Mouse (Mus musculus): Measurements from ENCODE around the gene Gipc1. TPM values are rescaled to one million over a fixed set of nuclear protein-coding genes. Genes with fewer than 3 reads are reported as not detected.
A peak's percentile ranks its signal among the peaks of the same experiment; 100 is the strongest.

The Gipc1 gene
- polyA plus RNA-seq, 1 experiment = 17.3 TPM

DNA sequence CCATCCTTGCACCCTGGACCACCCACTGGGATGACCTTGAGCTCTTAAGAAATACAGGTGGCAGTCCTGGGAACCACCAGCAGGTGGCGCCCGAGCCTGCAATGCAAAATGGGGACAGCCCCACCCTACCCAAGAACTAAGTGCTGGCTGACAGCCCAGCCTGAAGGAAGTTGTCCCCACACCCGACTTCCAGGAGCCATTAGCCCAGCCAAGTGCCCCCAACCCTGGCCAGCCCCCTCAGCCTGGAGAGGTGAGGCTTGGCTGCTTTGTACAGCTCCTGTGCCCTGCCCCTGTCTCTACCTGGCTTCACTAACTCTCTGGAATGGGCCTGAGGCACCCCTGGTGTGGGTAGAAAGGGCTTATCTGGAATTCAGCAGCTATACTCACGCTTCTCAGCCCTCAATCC lies 9.9 kb downstream of the Gipc1 start:
- peaks cover 2% of the 10 kb centered on the region; the same call in 1 of the 2 replicates for H3K4me1 ChIP-seq (ENCODE audit: control insufficient read depth, insufficient read depth, low read length)
- 5% methylated on average over 4 of the region's 4 CpGs for WGBS
- TF ChIP-seq POLR2A (IDR thresholded peaks at IDR 0.05; ENCODE audit: borderline replicate concordance, control insufficient read depth, low read depth, low read length) (no peak), CTCF (IDR thresholded peaks at IDR 0.05; ENCODE audit: control insufficient read depth, insufficient read depth, low read length) (peak; percentile 94)
- H3K27ac ChIP-seq (ENCODE audit: control insufficient read depth, insufficient read depth, low read depth, low read length, poor library complexity) = no peak overlapping the region
- H3K4me3 ChIP-seq (replicated peaks; ENCODE audit: control insufficient read depth, low read depth, low read length) = no peak overlapping the region

DNA sequence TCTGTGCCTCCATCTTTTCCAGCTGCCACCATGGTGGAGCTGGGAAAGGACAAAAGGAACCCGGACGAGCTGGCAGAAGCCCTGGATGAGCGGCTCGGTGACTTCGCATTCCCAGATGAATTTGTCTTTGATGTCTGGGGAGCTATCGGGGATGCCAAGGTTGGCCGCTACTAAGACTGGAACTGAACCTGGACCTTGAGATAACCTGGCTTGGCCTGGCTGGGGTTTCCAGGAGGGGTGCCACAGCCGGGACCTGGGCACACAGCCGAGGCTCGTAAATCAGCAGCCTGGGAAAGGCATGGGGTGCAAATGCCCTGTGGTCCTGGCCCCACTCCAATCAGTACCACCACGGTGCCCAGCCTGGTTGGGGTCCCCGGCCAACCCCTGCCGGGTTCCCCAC lies 11.6 kb downstream of the Gipc1 start:
- Histone ChIP-seq H3K27ac (ENCODE audit: control insufficient read depth, insufficient read depth, low read depth, low read length, poor library complexity) (no peak overlapping the region), H3K4me3 (replicated peaks; ENCODE audit: control insufficient read depth, low read depth, low read length) (no peak overlapping the region), H3K4me1 (ENCODE audit: control insufficient read depth, insufficient read depth, low read length) (peaks cover 2% of the 10 kb centered on the region; the same call in 1 of the 2 replicates)
- 87% methylated on average over 13 of the region's 13 CpGs for WGBS
- TF ChIP-seq POLR2A (IDR thresholded peaks at IDR 0.05; ENCODE audit: borderline replicate concordance, control insufficient read depth, low read depth, low read length) = no peak
- no peak for TF ChIP-seq CTCF (IDR thresholded peaks at IDR 0.05; ENCODE audit: control insufficient read depth, insufficient read depth, low read length)

DNA sequence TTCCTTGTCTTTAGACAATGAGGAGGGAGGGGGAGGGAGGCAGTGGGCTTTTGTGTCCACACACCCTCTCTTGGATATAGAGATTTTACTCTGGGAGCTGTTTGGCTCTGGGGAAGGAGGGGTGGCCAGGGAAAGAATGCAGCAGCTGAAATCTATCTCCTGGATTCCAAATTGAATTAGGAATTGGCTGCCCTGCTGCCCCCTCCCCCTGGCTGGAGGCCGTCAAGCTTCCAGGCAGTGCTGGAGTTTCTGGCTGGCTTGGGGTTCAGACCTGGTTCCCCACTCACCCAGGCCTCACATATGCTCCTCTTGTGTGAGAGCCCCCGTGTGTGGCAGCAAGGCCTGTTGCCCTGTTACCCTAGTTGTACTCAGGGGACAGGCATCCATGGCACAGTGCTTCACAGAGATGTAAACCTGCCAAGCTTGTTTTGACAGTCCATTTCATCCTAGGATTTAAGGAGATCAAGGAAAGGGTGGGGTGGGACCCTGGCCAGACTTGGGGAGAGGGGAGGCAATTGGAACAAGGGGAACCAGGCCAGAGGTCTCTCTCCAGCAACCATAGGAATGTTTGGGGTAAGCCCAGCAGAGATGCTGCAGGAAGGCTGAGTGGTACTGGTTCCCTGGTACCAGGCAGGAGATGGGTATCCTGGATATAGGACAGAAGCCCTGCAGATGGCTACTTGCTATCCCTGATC lies 12.6 kb downstream of the Gipc1 start:
- Histone ChIP-seq H3K4me3 (replicated peaks; ENCODE audit: control insufficient read depth, low read depth, low read length) (no peak overlapping the region), H3K27ac (ENCODE audit: control insufficient read depth, insufficient read depth, low read depth, low read length, poor library complexity) (no peak overlapping the region), H3K4me1 (ENCODE audit: control insufficient read depth, insufficient read depth, low read length) (peaks cover 2% of the 10 kb centered on the region; the same call in 1 of the 2 replicates)
- WGBS = 63% methylated on average over 2 of the region's 2 CpGs
- TF ChIP-seq POLR2A (IDR thresholded peaks at IDR 0.05; ENCODE audit: borderline replicate concordance, control insufficient read depth, low read depth, low read length) = no peak
- no peak for TF ChIP-seq CTCF (IDR thresholded peaks at IDR 0.05; ENCODE audit: control insufficient read depth, insufficient read depth, low read length)

DNA sequence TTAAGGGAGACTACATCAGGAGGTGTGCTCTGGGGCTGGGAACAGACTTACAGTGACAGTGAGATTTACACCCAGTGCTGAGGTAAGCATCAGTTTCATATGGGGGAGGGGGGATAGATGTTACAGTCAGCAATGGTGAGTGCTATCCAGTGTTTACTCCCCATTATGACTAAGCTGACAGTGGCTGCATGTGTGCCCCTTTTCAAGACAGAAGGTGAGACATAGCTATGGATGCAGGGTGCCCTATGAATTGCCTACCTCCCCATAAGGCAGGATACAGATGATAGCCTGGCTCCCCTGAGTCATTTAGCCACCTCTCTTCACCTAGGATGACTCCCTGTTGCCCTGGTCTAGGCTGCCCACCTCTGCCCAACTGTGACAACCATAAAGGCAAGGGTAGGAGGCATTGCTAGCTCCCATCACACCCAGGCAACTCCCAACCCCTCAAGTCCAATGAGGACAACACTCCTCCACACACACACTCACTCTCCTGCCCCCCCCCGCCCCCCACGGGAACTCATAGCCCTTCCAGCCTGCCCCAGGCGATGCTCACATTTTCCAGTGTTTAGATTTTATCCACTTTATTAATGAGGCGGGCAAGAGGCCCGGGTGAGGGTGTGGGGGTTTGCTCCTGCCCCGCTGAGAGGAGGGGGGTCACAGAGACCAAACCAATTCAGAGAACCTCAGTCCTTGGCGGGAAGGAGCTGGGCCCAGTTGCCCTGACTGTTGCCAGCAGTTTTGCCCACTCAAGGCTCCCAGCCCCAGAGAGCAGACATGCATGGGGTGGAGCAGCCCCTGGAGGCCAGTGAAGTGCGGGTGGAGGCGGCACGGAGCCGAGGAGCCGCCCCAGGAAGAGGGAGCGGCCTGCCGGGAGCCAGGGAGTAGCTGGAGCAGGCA lies 13.7 kb downstream of the Gipc1 start, which contains the start of gene Ptger1:
Gene Ptger1, plus strand, starts transcription at position 710 of the 897 bp plus-strand sequence.
- no peak for TF ChIP-seq CTCF (IDR thresholded peaks at IDR 0.05; ENCODE audit: control insufficient read depth, insufficient read depth, low read length)
- TF ChIP-seq POLR2A (IDR thresholded peaks at IDR 0.05; ENCODE audit: borderline replicate concordance, control insufficient read depth, low read depth, low read length) = no peak
- no peak within 1 kb of the TSS for H3K4me3 ChIP-seq (replicated peaks; ENCODE audit: control insufficient read depth, low read depth, low read length)
- WGBS = 38% methylated on average over 14 of the region's 14 CpGs
- H3K4me1 ChIP-seq (ENCODE audit: control insufficient read depth, insufficient read depth, low read length) = peaks cover 2% of the 10 kb centered on the region; the same call in 1 of the 2 replicates
- H3K27ac ChIP-seq (ENCODE audit: control insufficient read depth, insufficient read depth, low read depth, low read length, poor library complexity) = no peak within 1 kb of the TSS

GRCm38 (mm10) chr8:83666866-83667234 lies 14.4 kb downstream of the Gipc1 start:
- no peak overlapping the region for H3K4me3 ChIP-seq (replicated peaks; ENCODE audit: control insufficient read depth, low read depth, low read length)
- 80% methylated on average over 3 of the region's 3 CpGs for WGBS
- H3K4me1 ChIP-seq (ENCODE audit: control insufficient read depth, insufficient read depth, low read length) = peaks cover 2% of the 10 kb centered on the region; the same call in 1 of the 2 replicates
- no peak overlapping the region for H3K27ac ChIP-seq (ENCODE audit: control insufficient read depth, insufficient read depth, low read depth, low read length, poor library complexity)
- TF ChIP-seq CTCF (IDR thresholded peaks at IDR 0.05; ENCODE audit: control insufficient read depth, insufficient read depth, low read length) (no peak), POLR2A (IDR thresholded peaks at IDR 0.05; ENCODE audit: borderline replicate concordance, control insufficient read depth, low read depth, low read length) (no peak)

GRCm38 (mm10) chr8:83667526-83667925 lies 15.0 kb downstream of the Gipc1 start:
- peaks cover under 1% of the 10 kb centered on the region; the same call in 1 of the 2 replicates for H3K4me1 ChIP-seq (ENCODE audit: control insufficient read depth, insufficient read depth, low read length)
- 83% methylated on average over 10 of the region's 10 CpGs for WGBS
- TF ChIP-seq POLR2A (IDR thresholded peaks at IDR 0.05; ENCODE audit: borderline replicate concordance, control insufficient read depth, low read depth, low read length) (no peak), CTCF (IDR thresholded peaks at IDR 0.05; ENCODE audit: control insufficient read depth, insufficient read depth, low read length) (no peak)
- H3K4me3 ChIP-seq (replicated peaks; ENCODE audit: control insufficient read depth, low read depth, low read length) = no peak overlapping the region
- H3K27ac ChIP-seq (ENCODE audit: control insufficient read depth, insufficient read depth, low read depth, low read length, poor library complexity) = no peak overlapping the region; the same call in 1 of the 2 replicates

DNA sequence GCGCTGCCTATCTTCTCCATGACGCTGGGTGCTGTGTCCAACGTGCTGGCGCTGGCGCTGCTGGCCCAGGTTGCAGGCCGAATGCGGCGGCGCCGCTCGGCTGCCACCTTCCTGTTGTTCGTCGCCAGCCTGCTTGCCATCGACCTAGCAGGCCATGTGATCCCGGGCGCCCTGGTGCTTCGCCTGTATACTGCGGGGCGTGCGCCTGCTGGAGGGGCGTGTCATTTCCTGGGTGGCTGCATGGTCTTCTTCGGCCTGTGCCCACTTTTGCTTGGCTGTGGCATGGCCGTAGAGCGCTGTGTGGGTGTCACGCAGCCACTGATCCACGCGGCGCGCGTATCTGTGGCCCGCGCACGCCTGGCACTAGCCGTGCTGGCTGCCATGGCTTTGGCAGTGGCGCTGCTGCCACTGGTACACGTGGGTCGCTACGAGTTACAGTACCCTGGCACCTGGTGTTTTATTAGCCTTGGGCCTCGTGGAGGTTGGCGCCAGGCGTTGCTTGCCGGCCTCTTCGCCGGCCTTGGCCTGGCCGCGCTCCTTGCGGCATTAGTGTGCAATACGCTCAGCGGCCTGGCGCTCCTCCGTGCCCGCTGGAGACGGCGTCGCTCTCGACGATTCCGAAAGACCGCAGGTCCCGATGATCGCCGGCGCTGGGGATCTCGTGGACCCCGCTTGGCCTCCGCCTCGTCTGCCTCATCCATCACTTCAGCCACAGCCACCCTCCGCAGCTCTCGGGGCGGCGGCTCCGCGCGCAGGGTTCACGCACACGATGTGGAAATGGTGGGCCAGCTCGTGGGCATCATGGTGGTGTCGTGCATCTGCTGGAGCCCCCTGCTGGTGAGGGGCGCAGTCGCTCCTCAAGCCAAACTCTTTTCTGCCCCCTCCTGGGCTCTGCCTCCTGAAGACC lies 15.8 kb downstream of the Gipc1 start:
- peak overlapping the region; percentile 6; the same call in 1 of the 2 replicates for H3K27ac ChIP-seq (ENCODE audit: control insufficient read depth, insufficient read depth, low read depth, low read length, poor library complexity)
- no peak overlapping the region for H3K4me3 ChIP-seq (replicated peaks; ENCODE audit: control insufficient read depth, low read depth, low read length)
- 47% methylated on average over 80 of the region's 80 CpGs for WGBS
- H3K4me1 ChIP-seq (ENCODE audit: control insufficient read depth, insufficient read depth, low read length) = no peaks in the 10 kb centered on the region
- peak; percentile 64; the same call in 1 of the 2 replicates for TF ChIP-seq CTCF (IDR thresholded peaks at IDR 0.05; ENCODE audit: control insufficient read depth, insufficient read depth, low read length)
- TF ChIP-seq POLR2A (IDR thresholded peaks at IDR 0.05; ENCODE audit: borderline replicate concordance, control insufficient read depth, low read depth, low read length) = peak; percentile 5; the same call in 1 of the 2 replicates
